Mouse (Mus musculus) R1 (cell line): ENCODE data around the gene Tmem231.

ENCODE experiments used
- DNase-seq: peaks from one replicate; pipeline ENCODE4 v3.0.0-alpha.2; 2018; ENCODE audit warnings: low read depth, low spot score

The Tmem231 gene

GRCm38 (mm10) chr8:111909621-111910450, 23.8 kb downstream of the Tmem231 start, which contains the start of gene Chst5:
Chst5 (minus strand) TSS chr8:111910447.
- DNase-seq, result peak; percentile 38

- DNase-seq, result peak; percentile 34
Measured at GRCm38 (mm10) chr8:111905500-111906121, 28.1 kb downstream of the Tmem231 start.

DNA sequence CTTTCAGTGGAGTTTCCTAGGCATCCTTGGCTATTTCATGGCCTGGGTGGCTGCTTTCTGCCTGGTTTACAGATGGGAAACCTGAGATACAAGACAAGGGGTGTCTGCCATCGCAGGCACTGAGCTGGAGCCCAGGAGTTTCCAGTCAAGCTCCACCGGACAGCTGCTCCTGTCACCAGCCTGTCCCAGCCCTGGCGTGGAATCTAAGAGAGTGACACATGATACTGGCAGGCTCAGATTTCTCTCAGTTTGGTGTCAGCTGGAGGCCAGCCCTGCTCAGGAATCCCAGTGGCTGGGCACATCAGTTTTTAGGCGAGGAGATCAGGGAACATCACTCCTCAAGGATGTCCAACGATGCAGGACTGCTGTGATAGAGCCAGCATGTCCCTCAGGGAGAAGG, 31.6 kb downstream of the Tmem231 start:
- peak; percentile 31 for DNase-seq

GRCm38 (mm10) chr8:111898586-111898985, 35.1 kb downstream of the Tmem231 start:
- DNase-seq, result peak; percentile 85

- DNase-seq, result peak; percentile 82
Measured at GRCm38 (mm10) chr8:111894955-111895354, 38.7 kb downstream of the Tmem231 start.

GRCm38 (mm10) chr8:111892615-111893014, 41.1 kb downstream of the Tmem231 start:
- no peak for DNase-seq

GRCm38 (mm10) chr8:111891983-111892382, 41.7 kb downstream of the Tmem231 start:
- peak; percentile 98 for DNase-seq

DNA sequence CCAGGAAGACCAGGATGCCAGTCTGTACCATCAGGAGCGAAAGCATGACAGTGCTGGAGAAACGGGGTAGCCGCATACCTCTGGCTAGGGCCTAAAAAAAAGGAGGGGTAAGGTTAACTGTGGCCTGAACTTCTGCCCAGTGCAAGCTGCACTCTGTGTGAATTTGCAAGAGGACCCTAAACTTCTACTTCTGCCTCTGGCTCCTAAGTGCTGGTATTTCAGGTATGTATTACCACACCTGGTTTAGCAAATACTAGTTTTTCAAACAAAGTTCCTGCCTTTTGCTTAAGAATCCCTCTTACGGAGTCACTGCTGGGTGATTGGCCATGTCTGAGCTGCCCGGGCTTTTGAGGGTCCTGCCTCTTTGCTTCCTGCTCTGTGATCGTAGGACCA, 42.8 kb downstream of the Tmem231 start:
- peak; percentile 49 for DNase-seq

DNA sequence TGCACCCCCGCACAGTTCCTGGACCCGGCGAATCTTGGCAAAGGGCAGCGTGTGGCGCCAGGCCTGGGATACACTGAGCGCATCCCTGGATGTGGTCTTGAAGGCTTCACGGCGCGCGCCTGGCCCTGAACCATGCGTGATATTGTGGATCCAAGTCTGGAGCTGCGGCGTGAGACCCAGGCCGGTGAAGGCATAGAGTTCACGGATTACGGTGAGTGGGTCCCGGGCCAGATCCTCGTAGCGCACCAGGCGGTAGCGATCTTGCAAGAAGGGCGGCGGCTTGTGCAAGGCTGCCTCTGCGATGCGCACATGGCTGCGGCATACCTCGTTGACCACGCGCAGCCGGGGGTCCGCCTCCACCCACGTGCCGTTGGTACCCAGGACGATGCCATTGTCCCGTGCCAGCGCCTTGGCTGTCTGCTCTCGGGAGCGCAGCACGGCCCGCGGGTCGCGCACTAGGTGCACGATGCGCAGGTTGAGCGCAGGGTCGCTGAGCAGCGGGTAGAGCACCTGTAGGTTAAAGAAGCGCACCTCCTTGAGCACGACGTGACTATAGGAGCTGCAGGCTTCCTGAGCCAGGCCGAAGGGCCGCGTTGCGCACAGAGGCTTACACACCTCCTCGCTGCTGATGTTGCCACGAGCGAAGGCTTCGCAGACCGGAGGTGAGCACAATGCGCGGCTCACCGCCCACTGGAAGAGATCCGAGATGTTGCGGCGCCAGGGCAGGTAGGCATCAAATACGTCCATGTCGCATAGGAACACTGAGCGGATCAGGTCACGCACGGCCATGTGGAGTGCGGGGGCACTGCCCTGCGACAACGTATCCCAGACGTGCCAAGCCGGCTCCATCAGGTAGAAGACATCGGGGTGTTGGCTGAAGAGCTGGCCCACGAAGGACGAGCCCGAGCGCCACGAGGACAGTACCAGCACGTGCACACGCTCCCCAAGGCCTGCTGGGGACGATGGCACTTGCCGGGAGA, 43.5 kb downstream of the Tmem231 start:
- DNase-seq, result peak; percentile 69

- peak; percentile 93 for DNase-seq
Measured at GRCm38 (mm10) chr8:111888091-111888650, 45.5 kb downstream of the Tmem231 start.

DNA sequence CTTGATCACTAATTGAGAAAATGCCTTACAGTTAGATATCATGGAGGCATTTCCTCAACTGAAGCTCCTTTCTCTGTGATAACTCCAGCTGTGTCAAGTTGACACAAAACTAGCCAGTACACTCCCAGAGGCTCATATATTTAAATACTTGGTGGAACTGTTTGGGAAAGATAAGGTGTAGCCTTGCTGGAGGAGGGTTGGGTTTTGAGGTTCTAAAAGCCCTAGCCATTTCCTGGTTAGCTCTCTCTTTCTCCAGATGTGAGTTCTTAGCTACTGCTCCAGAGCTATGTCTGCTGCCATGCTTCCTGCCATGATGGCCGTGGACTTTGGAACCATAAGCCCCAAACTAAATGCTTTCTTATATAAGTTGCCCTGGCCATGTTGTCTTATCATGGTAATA, 46.2 kb downstream of the Tmem231 start:
- DNase-seq, result no peak

DNA sequence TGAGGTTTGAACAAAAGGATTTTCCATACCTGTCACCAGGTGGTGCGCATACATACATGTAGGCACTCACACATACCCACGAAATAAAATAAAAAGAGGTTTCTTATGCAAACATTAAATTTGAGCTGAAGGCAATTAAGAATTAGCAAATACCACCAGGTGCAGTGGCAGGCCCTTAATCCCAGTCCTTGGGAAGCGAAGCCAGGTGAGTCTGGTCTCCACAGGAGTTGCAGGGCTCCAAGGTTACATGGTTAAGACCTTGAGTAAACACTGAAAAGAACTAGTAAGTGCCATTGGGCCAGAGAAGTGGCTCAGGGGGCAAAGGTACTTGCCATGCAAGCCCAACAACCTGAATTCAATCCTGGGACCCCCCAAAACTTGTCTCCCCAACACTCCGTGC, 50.1 kb downstream of the Tmem231 start:
- no peak for DNase-seq

- DNase-seq, result peak; percentile 67
Measured at GRCm38 (mm10) chr8:111881591-111881990, 52.1 kb downstream of the Tmem231 start.

GRCm38 (mm10) chr8:111877711-111878110, 56.0 kb downstream of the Tmem231 start:
- peak; percentile 94 for DNase-seq

DNA sequence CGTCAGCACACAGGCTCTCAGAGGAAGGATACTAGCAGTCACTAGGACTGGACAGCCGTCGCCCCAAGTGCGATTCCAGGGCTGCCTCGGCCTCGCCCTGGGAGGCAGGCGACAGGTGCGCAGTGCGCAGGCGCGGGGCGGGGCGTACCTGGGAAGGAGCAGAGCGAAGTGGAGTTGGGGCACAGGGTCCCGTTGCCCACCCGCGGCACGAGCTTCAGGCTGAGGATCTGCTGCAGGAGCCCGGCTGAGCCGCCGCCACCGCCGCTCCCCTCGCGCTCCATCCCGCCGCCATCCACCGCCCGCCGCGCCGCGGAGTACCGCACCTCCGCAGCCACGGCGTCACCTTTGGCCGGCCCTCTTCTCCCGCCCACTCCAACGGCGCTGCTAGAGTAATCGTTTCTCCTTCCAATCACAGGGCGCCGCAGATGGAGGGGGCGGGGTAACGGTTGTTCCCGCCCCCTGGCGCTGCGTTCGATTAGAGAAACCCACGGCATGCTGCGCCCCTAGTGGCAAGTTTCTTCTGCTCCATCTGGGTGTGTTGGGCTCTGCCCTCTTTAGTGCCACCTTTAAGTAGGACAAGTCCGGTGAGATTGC, 57.2 kb downstream of the Tmem231 start, which contains the start of gene Tmem170:
TSS of gene Tmem170 (minus strand) at position 396 of the 594 bp plus-strand sequence.
- DNase-seq, result peak; percentile 98

- DNase-seq, result no peak
Measured at GRCm38 (mm10) chr8:111875758-111876157, 57.9 kb downstream of the Tmem231 start.

- no peak for DNase-seq
Measured at GRCm38 (mm10) chr8:111871278-111871677, 62.4 kb downstream of the Tmem231 start.

DNA sequence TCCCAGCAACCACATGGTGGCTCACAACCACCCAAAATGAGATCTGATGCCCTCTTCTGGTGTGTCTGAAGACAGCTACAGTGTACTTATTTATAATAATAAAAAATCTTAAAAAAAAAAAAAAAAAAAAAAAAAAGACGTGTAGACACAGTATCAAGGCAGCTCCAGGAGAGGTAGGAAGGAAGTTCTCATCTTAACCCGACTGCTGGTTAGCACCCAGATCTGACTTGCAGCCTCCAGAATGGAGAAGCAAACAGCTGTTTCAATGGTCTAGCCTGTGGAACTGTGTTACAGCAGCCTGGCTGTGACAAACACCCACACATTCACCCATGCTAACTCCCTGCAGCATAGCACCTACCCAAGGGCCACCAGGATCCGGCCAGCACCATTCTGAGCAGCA, 63.3 kb downstream of the Tmem231 start:
- no peak for DNase-seq

- DNase-seq, result peak; percentile 70
Measured at GRCm38 (mm10) chr8:111868664-111869063, 65.0 kb downstream of the Tmem231 start.

GRCm38 (mm10) chr8:111865857-111866256, 67.8 kb downstream of the Tmem231 start:
- DNase-seq, result peak; percentile 78
